Mouse (Mus musculus) liver, embryonic 14.5 days (tissue): ENCODE results near the gene Abcg5. TPM values are rescaled to one million over a fixed set of nuclear protein-coding genes. Genes with fewer than 3 reads are reported as not detected.

Source experiments
- ATAC-seq: fragments of 200-750 bp; cut with Nextera tagmentation; 2 replicates; pipeline ENCODE4 v1.8.0; 2017; ENCODE audit warnings: moderate number of reproducible peaks, mild to moderate bottlenecking, moderate library complexity; ENCODE audit not compliant: insufficient read depth
- DNase-seq, 3 experiments: peaks; one replicate each; pipeline ENCODE4 v3.0.0-alpha.2; 2012 to 2013; ENCODE audit warnings: low read depth in 3 of 3, low spot score in 3 of 3
- H3K27ac ChIP-seq: fragments of 300-500 bp; sonication (generic); 2 replicates; pipeline ENCODE4 v1.5.1; 2014; ENCODE audit warnings: moderate library complexity, mild to moderate bottlenecking, control low read depth, inconsistent platforms
- H3K27me3 ChIP-seq: fragments of 300-500 bp; sonication (generic); 2 replicates; pipeline ENCODE4 v1.6.1; 2014; ENCODE audit warnings: mild to moderate bottlenecking, low read length, moderate library complexity; ENCODE audit not compliant: control insufficient read depth, insufficient read depth
- H3K36me3 ChIP-seq: fragments of 300-500 bp; sonication (generic); replicated peaks from 2 replicates; pipeline ENCODE4 v1.6.1; 2014; ENCODE audit warnings: low read depth; ENCODE audit not compliant: control insufficient read depth, insufficient read depth
- H3K4me1 ChIP-seq, 2 experiments: fragments of 200-500 bp in 1 of 2; fragments of 300-500 bp in 1 of 2; sonication (generic) in 1 of 2; replicated peaks; 2 replicates each; pipeline ENCODE4 v1.6.1; 2012 to 2014; ENCODE audit warnings: antibody characterized with exemption in 1 of 2, inconsistent platforms in 1 of 2, low read length in 1 of 2; ENCODE audit not compliant: control insufficient read depth in 2 of 2, insufficient read depth in 2 of 2
- H3K4me2 ChIP-seq: fragments of 300-500 bp; sonication (generic); 2 replicates; pipeline ENCODE4 v1.6.1; 2014; ENCODE audit warnings: low read depth, mild to moderate bottlenecking, control low read depth, moderate library complexity
- H3K4me3 ChIP-seq, 2 experiments: fragments of 200-500 bp in 1 of 2; fragments of 300-500 bp in 1 of 2; sonication (generic) in 1 of 2; 2 replicates each; pipeline ENCODE4 v1.5.1; 2012 to 2014; ENCODE audit warnings: low read depth in 2 of 2, low read length in 2 of 2, mild to moderate bottlenecking in 2 of 2, control low read depth in 1 of 2, inconsistent platforms in 1 of 2, moderate library complexity in 1 of 2; ENCODE audit not compliant: insufficient read depth in 1 of 2
- H3K9ac ChIP-seq: fragments of 300-500 bp; sonication (generic); replicated peaks from 2 replicates; pipeline ENCODE4 v1.6.1; 2014; ENCODE audit warnings: mild to moderate bottlenecking, control low read depth, moderate library complexity
- H3K9me3 ChIP-seq: fragments of 300-500 bp; sonication (generic); 2 replicates; pipeline ENCODE4 v1.6.1; 2016; ENCODE audit warnings: low read length, mixed read lengths; ENCODE audit not compliant: control insufficient read depth
- CTCF ChIP-seq: IDR thresholded peaks from 2 replicates; pipeline ENCODE4 v1.5.1; 2016; ENCODE audit warnings: antibody characterized with exemption, low read depth, control low read depth
- EP300 ChIP-seq: IDR thresholded peaks from 2 replicates; pipeline ENCODE4 v1.6.1; 2016; ENCODE audit warnings: antibody characterized with exemption, low read depth
- WGBS: fragments of 180-500 bp; shearing (Covaris S2); extraction: QIAGEN DNeasy Blood & Tissue Kit; methylation state at CpG from one replicate; pipeline ENCODE4 v1.1.7; 2014; ENCODE audit not compliant: insufficient replicate concordance; 5-methylcytosine and 5-hydroxymethylcytosine counted together
- polyA plus RNA-seq, 2 experiments: library from polyadenylated mRNA; depleted of rRNA in 1 of 2; stranded (reverse) in 1 of 2; unstranded in 1 of 2; fragments of >200 nt; fragmentation: Nextera tagmentation in 1 of 2; extraction: Ambion mirVana in 1 of 2; gene quantifications; 2 replicates each; pipeline versions ENCODE4 v1.2.1 to v1.2.3; 2012 to 2014

Abcg5 gene
- polyA plus RNA-seq, 2 experiments, result 0.33 TPM

DNA sequence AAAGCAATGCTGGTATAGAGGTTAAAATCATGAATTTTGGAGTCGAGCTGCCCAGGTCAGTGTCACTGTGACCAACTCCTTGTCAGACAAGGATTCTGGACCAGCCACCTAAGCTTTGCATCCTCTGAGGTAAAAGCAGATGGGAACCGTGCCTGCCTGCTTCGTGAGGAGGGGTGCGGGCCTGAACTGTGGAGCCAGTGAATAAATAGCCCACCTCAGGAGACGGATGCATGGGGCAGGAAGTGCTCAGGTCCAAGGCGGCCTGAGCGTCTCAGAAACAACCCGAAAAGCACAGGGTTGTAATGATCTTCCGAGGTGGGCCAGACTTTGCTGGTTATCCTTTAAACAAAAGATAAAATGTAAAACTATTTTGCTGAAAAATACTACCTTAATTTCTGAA, 37.7 kb downstream of the Abcg5 start:
- peaks cover 0 to 4% of the 10 kb centered on the region in 2 experiments; a peak in 2 of 4 replicates for H3K4me1 ChIP-seq
- H3K27ac ChIP-seq, result no peak overlapping the region
- no peak overlapping the region for H3K4me3 ChIP-seq
- H3K36me3 ChIP-seq, result no peaks in the 10 kb centered on the region
- ATAC-seq (no peak), DNase-seq (no peak)
- no peak overlapping the region for H3K4me2 ChIP-seq
- TF ChIP-seq CTCF, result no peak
- no peak for TF ChIP-seq EP300
- no peaks in the 10 kb centered on the region for H3K9me3 ChIP-seq
- no peaks in the 10 kb centered on the region for H3K27me3 ChIP-seq
- no peak overlapping the region for H3K9ac ChIP-seq
- WGBS, result 47% methylated on average over 9 of the region's 9 CpGs

DNA sequence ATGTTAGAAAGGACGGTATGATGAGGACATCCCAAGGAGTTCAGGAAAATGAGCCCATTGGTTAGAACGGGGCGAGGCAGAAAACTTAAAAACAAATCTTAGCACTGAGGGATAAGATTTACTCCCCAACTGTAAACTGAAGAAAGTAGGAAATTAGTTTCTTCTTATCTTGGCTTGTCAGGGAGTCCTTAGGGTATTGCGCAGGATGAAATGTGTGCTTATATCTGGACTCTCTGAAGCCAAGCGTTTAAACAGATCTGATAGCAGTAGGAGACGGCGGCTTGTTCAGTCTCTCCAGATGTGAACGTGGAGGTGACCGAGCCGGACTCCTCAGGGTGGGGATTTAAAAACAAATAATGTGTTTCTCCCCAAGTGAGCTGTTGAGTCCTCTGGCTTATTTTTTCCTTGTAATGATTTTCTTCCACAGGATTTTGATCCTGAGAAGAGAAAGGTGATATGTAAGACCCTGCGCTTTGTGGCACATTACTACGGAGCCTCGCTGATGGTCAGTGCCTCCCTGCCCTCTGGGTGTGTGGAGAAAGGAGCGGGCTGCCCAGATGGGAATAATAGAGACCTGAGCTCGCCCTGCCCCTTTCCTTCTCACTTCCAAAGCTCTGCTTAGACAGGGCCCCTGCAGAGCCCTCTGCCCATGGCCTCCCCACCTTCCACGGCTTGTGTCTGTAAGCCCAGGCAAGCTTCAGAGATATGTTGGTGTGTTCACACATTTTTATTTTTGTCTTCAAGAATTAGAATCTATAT, 38.3 kb downstream of the Abcg5 start:
- no peaks in the 10 kb centered on the region for H3K9me3 ChIP-seq
- WGBS, result 36% methylated on average over 16 of the region's 16 CpGs
- H3K27me3 ChIP-seq, result no peaks in the 10 kb centered on the region
- no peaks in the 10 kb centered on the region for H3K36me3 ChIP-seq
- no peak overlapping the region for H3K4me3 ChIP-seq
- peaks cover 0 to 4% of the 10 kb centered on the region in 2 experiments; a peak in 2 of 4 replicates for H3K4me1 ChIP-seq
- H3K27ac ChIP-seq, result no peak overlapping the region
- H3K9ac ChIP-seq, result no peak overlapping the region
- no peak overlapping the region for H3K4me2 ChIP-seq
- no peak for DNase-seq
- no peak for ATAC-seq
- TF ChIP-seq EP300, result no peak
- no peak for TF ChIP-seq CTCF

DNA sequence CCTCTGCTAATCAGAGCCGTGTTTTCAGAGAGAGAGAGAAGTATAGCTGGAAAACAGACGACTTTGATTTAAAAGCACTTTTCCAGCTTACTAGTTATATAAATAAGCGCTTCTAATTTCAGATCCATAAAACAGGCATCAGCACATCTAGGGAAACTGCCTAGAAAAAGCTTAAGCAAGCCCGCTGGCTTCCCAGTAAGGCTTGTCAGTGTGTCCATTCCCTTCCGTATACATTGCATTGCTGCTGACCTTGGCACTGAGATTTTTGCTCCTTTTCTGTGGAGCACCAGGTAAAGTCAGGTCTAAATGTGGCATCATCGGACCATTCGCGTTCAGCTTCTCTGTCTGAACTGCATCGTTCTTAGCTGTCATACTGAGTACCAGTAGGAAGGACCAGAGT, 40.5 kb downstream of the Abcg5 start:
- ATAC-seq (no peak), DNase-seq (no peak)
- no peak overlapping the region for H3K4me2 ChIP-seq
- H3K27me3 ChIP-seq, result no peaks in the 10 kb centered on the region
- no peaks in the 10 kb centered on the region for H3K36me3 ChIP-seq
- H3K9me3 ChIP-seq, result no peaks in the 10 kb centered on the region
- no peak overlapping the region for H3K4me3 ChIP-seq
- TF ChIP-seq CTCF, result no peak
- no peak for TF ChIP-seq EP300
- WGBS, result 76% methylated on average over 9 of the region's 9 CpGs
- H3K4me1 ChIP-seq, result peaks cover 0 to 4% of the 10 kb centered on the region in 2 experiments; a peak in 2 of 4 replicates
- H3K9ac ChIP-seq, result no peak overlapping the region
- H3K27ac ChIP-seq, result no peak overlapping the region

DNA sequence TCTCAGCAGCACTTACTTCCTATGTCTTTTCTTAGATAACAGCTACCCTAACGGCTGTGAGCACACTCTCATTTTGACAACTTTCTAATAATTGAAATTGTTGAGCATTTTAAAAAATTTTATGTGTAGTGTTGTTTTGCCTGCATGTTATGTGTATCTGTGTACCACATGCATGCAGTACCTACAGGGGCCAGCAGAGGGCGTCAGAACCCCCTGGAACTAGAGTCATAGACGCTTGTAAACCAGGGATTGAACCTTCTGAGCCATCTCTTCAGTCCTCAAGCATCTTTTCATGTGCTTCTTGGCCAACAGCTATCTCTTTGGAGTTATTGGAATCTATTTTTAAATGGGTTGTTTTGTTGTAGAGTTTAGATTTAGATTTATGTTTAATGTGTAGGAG, 40.9 kb downstream of the Abcg5 start:
- Histone ChIP-seq H3K4me3 (no peak overlapping the region), H3K4me2 (no peak overlapping the region), H3K27ac (no peak overlapping the region), H3K9ac (no peak overlapping the region), H3K36me3 (no peaks in the 10 kb centered on the region), H3K4me1 (peaks cover 0 to 4% of the 10 kb centered on the region in 2 experiments; a peak in 2 of 4 replicates), H3K9me3 (no peaks in the 10 kb centered on the region), H3K27me3 (no peaks in the 10 kb centered on the region)
- 15% methylated on average over 3 of the region's 3 CpGs for WGBS
- no peak for ATAC-seq
- TF ChIP-seq EP300, result no peak
- TF ChIP-seq CTCF, result peak; percentile 85
- peak in 2 of 3 experiments; percentile 6 to 10 for DNase-seq

DNA sequence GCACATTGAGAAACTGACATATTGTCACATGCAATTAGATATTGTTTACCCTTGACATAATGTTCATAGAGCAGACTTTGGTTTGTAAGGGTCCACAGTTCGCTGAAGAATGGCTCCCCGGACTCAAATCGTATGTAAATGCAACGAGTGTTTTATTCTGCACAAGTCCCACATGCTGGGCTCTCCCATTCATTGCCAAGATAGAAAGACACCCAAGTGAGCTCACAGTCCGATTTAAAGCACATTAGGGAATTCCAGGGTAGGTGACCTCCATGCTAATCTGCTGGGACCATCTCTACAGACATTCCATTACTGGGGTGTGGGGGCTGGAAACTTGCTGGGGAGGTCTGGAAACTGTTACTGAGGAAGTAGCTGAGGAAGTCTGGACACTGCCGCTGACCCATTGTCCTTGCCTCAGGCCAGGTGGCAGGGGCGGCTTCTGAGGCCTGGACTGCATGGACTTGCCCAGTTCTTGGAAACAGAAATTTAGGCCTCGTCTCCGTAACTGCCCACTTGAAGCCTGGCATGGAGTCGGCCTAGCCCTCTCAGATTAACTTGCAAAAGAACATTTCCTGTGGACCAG, 42.9 kb downstream of the Abcg5 start:
- no peak overlapping the region for H3K9ac ChIP-seq
- no peak overlapping the region for H3K4me2 ChIP-seq
- DNase-seq, result no peak
- no peak for ATAC-seq
- H3K27me3 ChIP-seq, result no peaks in the 10 kb centered on the region
- no peaks in the 10 kb centered on the region for H3K4me1 ChIP-seq
- WGBS, result 64% methylated on average over 10 of the region's 10 CpGs
- no peaks in the 10 kb centered on the region for H3K9me3 ChIP-seq
- no peak for TF ChIP-seq CTCF
- TF ChIP-seq EP300, result no peak
- H3K36me3 ChIP-seq, result no peaks in the 10 kb centered on the region
- H3K27ac ChIP-seq, result no peak overlapping the region
- no peak overlapping the region for H3K4me3 ChIP-seq
